Mouse (Mus musculus): Measurements from ENCODE around the gene Hspg2. TPM values are rescaled to one million over a fixed set of nuclear protein-coding genes. Genes with fewer than 3 reads are reported as not detected.

Hspg2 gene
- polyA plus RNA-seq, 1 experiment: not detected

GRCm38 (mm10) chr4:137473701-137474388 lies 5.3 kb downstream of the Hspg2 start:
- TF ChIP-seq GATA1 (IDR thresholded peaks at IDR 0.05; ENCODE audit: low read length): no peak

DNA sequence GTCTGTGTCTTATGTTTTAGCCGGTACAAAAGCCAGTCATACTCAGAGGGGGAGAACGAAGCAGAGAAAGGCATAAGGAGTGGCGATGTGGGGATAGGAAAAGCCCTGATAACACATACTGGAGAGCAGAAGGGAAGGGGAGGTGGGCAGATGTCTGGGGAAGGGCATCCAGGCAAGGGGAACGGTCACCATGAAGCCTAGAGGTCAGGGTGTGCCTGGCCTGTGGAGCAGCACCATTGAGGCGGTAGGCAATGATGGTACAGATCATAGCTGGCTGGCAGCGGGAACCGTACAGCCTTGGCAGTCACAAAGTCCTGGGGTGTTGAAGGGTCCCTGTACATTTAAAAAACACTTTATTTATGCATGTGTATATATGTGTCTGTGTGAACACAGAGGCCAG lies 6.1 kb downstream of the Hspg2 start:
- TF ChIP-seq GATA1 (IDR thresholded peaks at IDR 0.05; ENCODE audit: low read length): no peak

DNA sequence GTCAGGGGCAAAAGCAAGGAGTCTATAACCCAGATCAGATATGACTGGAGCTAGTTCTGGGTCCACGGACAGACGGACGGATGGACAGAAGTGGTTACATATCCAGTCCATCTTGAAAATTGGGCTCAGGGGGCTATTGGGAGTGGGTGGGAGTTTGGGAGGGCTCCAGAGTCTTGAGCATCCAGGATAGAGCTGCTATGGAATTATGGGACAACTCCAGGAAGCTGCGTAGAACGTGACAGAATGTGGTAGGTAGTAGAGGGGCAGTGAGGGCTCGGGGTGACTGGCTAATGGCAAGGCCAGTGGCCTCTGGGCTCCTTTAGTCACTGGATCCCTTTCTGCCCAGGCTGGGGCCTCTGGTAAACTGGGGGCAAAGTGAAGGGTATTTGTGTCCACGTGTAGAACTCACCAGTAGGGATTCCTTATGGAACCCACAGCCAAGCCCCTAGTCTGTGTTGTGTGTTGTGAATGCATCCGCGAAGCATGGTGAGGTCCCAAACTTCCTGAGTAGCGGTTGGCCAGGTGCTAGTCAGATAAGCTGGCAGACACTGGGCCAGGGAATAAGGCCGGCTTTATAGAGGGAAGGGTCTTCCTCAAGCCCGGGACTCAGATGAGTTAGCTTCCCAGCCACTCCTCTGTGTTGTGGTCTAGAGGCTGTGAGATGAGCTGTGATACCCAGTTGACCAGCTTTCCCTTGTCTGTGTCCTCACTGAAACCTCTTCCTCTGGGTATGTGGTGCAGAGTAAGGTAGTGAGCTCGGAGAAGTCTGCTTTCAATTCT lies 6.9 kb downstream of the Hspg2 start:
- no peak for TF ChIP-seq GATA1 (IDR thresholded peaks at IDR 0.05; ENCODE audit: low read length)

GRCm38 (mm10) chr4:137476065-137476760 lies 7.6 kb downstream of the Hspg2 start:
- TF ChIP-seq GATA1 (IDR thresholded peaks at IDR 0.05; ENCODE audit: low read length): no peak

DNA sequence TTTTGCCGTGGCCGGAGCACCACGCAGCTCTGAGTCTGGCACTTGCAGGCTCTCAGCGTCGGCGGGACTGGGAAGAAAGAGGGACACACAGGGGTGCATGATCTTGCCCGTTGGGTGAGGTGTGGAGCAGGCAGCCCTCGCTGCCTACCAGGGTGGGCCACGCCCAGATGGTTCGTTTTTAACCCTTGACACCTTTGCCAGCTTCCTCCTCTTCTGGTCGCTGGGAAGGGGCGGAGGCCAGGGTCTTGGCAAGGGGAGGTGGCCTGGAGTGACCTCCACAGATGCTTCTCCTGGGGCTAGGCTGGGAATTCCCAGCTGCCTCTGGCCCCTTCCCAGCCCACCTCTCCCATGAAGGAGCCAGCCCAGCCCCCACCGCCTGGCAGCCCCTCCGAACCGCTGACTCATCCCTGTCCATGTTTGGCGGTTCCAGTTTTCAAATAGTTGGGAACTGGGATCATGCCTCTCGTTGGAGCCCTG lies 8.2 kb downstream of the Hspg2 start:
- TF ChIP-seq GATA1 (IDR thresholded peaks at IDR 0.05; ENCODE audit: low read length): no peak

GRCm38 (mm10) chr4:137477611-137478010 lies 9.0 kb downstream of the Hspg2 start:
- no peak for TF ChIP-seq GATA1 (IDR thresholded peaks at IDR 0.05; ENCODE audit: low read length)

GRCm38 (mm10) chr4:137478306-137478705 lies 9.7 kb downstream of the Hspg2 start:
- no peak for TF ChIP-seq GATA1 (IDR thresholded peaks at IDR 0.05; ENCODE audit: low read length)

GRCm38 (mm10) chr4:137479757-137480156 lies 11.2 kb downstream of the Hspg2 start:
- TF ChIP-seq GATA1 (IDR thresholded peaks at IDR 0.05; ENCODE audit: low read length): no peak

DNA sequence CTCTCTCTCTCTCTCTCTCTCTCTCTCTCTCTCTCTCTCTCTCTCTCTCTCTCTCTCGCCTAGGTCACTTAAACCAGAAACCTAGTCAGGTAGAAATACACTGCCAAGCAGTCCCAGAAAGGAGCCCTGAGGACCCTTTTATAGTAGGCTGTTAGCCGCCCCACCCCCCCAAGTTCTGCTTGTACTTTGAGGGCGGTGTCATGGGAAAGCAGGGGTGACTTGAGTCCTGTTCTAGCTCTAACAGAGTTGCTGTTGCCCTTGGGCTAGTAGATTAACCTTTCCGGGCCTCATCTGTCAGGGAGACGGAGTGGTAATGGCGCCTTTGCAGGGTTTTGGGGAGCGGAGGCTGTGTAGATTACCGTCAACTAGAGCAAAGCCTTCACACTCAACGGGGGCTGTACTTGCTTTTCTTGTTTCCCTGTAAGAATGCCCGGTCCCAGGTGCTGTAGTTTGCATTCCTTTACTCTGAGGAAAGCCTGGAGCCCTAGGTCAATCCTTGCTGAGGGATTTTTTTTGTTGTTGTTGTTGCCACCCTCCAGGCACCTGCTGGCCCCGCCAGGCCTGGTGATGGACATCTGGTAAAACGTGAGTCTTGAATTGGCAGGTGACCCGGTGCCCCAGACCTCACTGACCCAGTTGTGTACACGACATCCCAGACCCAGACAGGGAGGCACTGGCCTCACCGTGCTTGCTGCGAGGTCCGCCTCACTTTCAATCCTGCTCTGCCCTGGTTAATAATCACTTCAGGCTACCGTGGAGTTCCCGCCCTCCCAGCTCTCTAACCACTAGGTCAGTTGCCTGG lies 11.8 kb downstream of the Hspg2 start:
- TF ChIP-seq GATA1 (IDR thresholded peaks at IDR 0.05; ENCODE audit: low read length): no peak

GRCm38 (mm10) chr4:137480993-137481340 lies 12.4 kb downstream of the Hspg2 start:
- TF ChIP-seq GATA1 (IDR thresholded peaks at IDR 0.05; ENCODE audit: low read length): no peak

DNA sequence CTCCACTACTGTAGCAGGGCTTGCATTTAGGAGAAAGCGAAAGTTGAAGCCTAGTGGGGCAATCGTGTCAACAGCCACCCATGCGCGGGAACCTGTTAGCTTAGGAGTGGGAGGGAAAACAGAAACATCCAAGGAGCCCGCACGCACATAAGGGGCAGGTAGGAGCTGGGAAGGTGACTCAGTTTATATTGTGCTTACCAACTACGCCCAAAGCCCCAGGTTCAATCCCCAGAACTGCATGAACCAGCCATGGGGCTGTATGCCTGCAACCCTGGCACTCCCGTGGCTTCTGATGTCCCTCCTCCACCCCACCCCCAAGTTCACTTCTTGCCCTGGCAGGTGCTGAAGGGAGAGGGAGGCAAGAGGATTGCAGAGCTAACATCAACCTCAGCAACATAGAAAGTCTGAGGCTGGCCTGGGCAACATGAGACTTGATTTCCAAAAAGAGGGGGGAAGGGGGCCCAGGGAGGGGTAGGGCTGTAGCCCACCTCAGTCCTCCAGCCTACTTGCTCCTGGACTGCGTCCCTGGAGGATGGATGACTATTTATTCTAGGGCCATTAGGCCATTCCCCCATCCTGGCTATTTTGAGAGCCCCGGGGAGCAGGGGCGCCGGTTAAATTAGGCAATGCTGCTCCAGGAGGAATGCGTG lies 12.9 kb downstream of the Hspg2 start:
- no peak for TF ChIP-seq GATA1 (IDR thresholded peaks at IDR 0.05; ENCODE audit: low read length)

- TF ChIP-seq GATA1 (IDR thresholded peaks at IDR 0.05; ENCODE audit: low read length): no peak
These were observed 15.3 kb downstream of the Hspg2 start for GRCm38 (mm10) chr4:137483871-137484270.

GRCm38 (mm10) chr4:137484586-137484985 lies 16.0 kb downstream of the Hspg2 start:
- no peak for TF ChIP-seq GATA1 (IDR thresholded peaks at IDR 0.05; ENCODE audit: low read length)

GRCm38 (mm10) chr4:137485258-137485960 lies 16.8 kb downstream of the Hspg2 start:
- no peak for TF ChIP-seq GATA1 (IDR thresholded peaks at IDR 0.05; ENCODE audit: low read length)
